Mouse (Mus musculus): Measurements from ENCODE around the gene Zfp462. TPM values are rescaled to one million over a fixed set of nuclear protein-coding genes. Genes with fewer than 3 reads are reported as not detected.

Gene Zfp462
- total and polyA plus RNA-seq, 3 experiments: not detected

DNA sequence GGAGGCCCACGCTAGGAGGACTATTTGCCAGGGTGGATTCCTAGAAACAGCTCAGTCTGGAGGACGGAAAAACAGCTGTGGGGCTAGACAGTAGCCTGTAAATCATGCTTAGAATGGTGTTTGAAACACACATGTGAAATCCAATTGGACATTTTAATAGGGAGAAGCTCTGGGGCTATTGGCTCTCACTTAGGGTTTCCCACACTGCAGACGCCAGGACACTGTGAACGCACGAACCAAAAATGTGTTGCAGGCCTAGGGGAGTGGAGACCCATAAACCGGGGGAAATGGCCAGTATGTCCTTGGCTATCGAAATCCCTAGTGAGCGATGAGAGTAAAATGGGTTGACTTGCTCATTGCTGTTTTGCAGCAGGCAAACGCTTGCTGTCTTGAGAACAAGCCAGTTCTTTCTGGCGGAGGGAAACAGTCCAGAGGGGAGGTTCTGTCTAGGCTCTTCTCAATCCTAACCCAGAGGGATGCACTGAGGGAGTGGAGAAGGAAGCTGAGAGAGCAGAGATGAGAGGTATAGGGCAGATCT lies 81.3 kb downstream of the Zfp462 start:
- no peaks in the 10 kb centered on the region for H3K4me1 ChIP-seq (ENCODE audit: control insufficient read depth in 1 of 2, insufficient read depth in 2 of 2)
- dilution Hi-C loops (cut with MboI; ENCODE audit: extremely low pct_ligation_motif_present, extremely low pct_unique_long_range_greater_than_20kb, low sequenced_read_pairs) (no loop called here), in situ Hi-C loops (cut with MboI; ENCODE audit: low pct_ligation_motif_present, low pct_unique_long_range_greater_than_20kb, low sequenced_read_pairs) (no loop called here)
- H3K4me2 ChIP-seq (ENCODE audit: insufficient read depth, low read depth, poor library complexity, severe bottlenecking): no peak overlapping the region
- no peak for TF ChIP-seq TBP (conservative IDR thresholded peaks at IDR 0.05; ENCODE audit: low read depth, low read length)
- no peak for TF ChIP-seq MAFK (IDR thresholded peaks at IDR 0.05; ENCODE audit: insufficient replicate concordance, low read length)
- no peak for TF ChIP-seq KAT2A (IDR thresholded peaks at IDR 0.05; ENCODE audit: insufficient replicate concordance, low read length)
- TF ChIP-seq POLR2A (IDR thresholded peaks at IDR 0.05; ENCODE audit: low read depth, low read length): no peak
- no peak for TF ChIP-seq MEF2A (IDR thresholded peaks at IDR 0.05; ENCODE audit: borderline replicate concordance, low read depth, low read length)
- no peak for TF ChIP-seq UBTF (IDR thresholded peaks at IDR 0.05; ENCODE audit: low read depth, low read length)
- TF ChIP-seq NRF1 (IDR thresholded peaks at IDR 0.05; ENCODE audit: low read depth, low read length): no peak
- TF ChIP-seq POLR2AphosphoS2 (IDR thresholded peaks at IDR 0.05; ENCODE audit: low read depth, low read length): no peak
- no peak for TF ChIP-seq E2F4 (IDR thresholded peaks at IDR 0.05; ENCODE audit: insufficient replicate concordance, low read depth, low read length)
- no peak for TF ChIP-seq IRF4 (IDR thresholded peaks at IDR 0.05; ENCODE audit: low read depth, low read length)
- no peak for TF ChIP-seq ZKSCAN1 (IDR thresholded peaks at IDR 0.05; ENCODE audit: borderline replicate concordance, low read depth, low read length)
- no peak for TF ChIP-seq JUND (conservative IDR thresholded peaks at IDR 0.05; ENCODE audit: low read depth, low read length)
- TF ChIP-seq TCF12 (IDR thresholded peaks at IDR 0.05; ENCODE audit: low read depth, low read length): no peak
- no peak for TF ChIP-seq MYC (IDR thresholded peaks at IDR 0.05; ENCODE audit: low read depth, low read length)
- no peak for TF ChIP-seq GABPA (IDR thresholded peaks at IDR 0.05; ENCODE audit: insufficient replicate concordance, low read depth, low read length)
- TF ChIP-seq CHD1 (IDR thresholded peaks at IDR 0.05; ENCODE audit: low read depth, low read length): no peak
- TF ChIP-seq RAD21 (IDR thresholded peaks at IDR 0.05; ENCODE audit: low read depth, low read length): no peak
- no peak for TF ChIP-seq ZC3H11A (IDR thresholded peaks at IDR 0.05; ENCODE audit: low read depth, low read length)
- TF ChIP-seq CTCF (conservative IDR thresholded peaks at IDR 0.05 in 1 of 2, IDR thresholded peaks at IDR 0.05 in 1 of 2; ENCODE audit: low read depth in 2 of 2, low read length in 2 of 2): no peak
- no peak for TF ChIP-seq SMC3 (IDR thresholded peaks at IDR 0.05; ENCODE audit: low read depth, low read length)
- no peak for DNase-seq (ENCODE audit: extremely low read depth)
- H3K36me3 ChIP-seq (replicated peaks in 1 of 2; ENCODE audit: control insufficient read depth in 1 of 2, insufficient read depth in 1 of 2, low read length in 1 of 2): no peaks in the 10 kb centered on the region
- no peaks in the 10 kb centered on the region for H3K79me2 ChIP-seq (replicated peaks; ENCODE audit: control insufficient read depth, extremely low read depth, insufficient read depth, poor library complexity, severe bottlenecking)
- no peak overlapping the region for H3K4me3 ChIP-seq (replicated peaks in 1 of 3; ENCODE audit: low read depth in 2 of 3, low read length in 2 of 3, poor library complexity in 1 of 3)
- no peaks in the 10 kb centered on the region for H3K9me3 ChIP-seq (replicated peaks; ENCODE audit: low read length)
- no peak overlapping the region for H3K27ac ChIP-seq (ENCODE audit: insufficient read depth, low read depth)
- no peaks in the 10 kb centered on the region for H3K27me3 ChIP-seq (replicated peaks)
- H3K9ac ChIP-seq (ENCODE audit: insufficient read depth, low read depth): no peak overlapping the region

- H3K9me3 ChIP-seq (replicated peaks; ENCODE audit: low read length): no peaks in the 10 kb centered on the region
- TF ChIP-seq MAX (IDR thresholded peaks at IDR 0.05; ENCODE audit: low read length) (no peak), MYC (IDR thresholded peaks at IDR 0.05; ENCODE audit: low read depth, low read length) (no peak), MXI1 (IDR thresholded peaks at IDR 0.05; ENCODE audit: low read depth, low read length) (no peak), PAX5 (IDR thresholded peaks at IDR 0.05; ENCODE audit: low read length) (no peak), E2F4 (IDR thresholded peaks at IDR 0.05; ENCODE audit: insufficient replicate concordance, low read depth, low read length) (no peak), RCOR1 (conservative IDR thresholded peaks at IDR 0.05; ENCODE audit: low read depth, low read length) (no peak), ZKSCAN1 (IDR thresholded peaks at IDR 0.05; ENCODE audit: borderline replicate concordance, low read depth, low read length) (no peak), TCF12 (IDR thresholded peaks at IDR 0.05; ENCODE audit: low read depth, low read length) (no peak), IRF4 (IDR thresholded peaks at IDR 0.05; ENCODE audit: low read depth, low read length) (no peak)
- dilution Hi-C loops (cut with MboI; ENCODE audit: extremely low pct_ligation_motif_present, extremely low pct_unique_long_range_greater_than_20kb, low sequenced_read_pairs): no loop called here
- no peak overlapping the region for H3K4me3 ChIP-seq (replicated peaks in 1 of 3; ENCODE audit: low read depth in 2 of 3, low read length in 2 of 3, poor library complexity in 1 of 3)
- no peaks in the 10 kb centered on the region for H3K36me3 ChIP-seq (replicated peaks in 1 of 2; ENCODE audit: control insufficient read depth in 1 of 2, insufficient read depth in 1 of 2, low read length in 1 of 2)
- no peaks in the 10 kb centered on the region for H3K4me1 ChIP-seq (ENCODE audit: control insufficient read depth in 1 of 2, insufficient read depth in 2 of 2)
- no peak overlapping the region for H3K4me2 ChIP-seq (ENCODE audit: insufficient read depth, low read depth, poor library complexity, severe bottlenecking)
- no peak for DNase-seq (ENCODE audit: extremely low read depth)
- in situ Hi-C loops (cut with MboI; ENCODE audit: low pct_ligation_motif_present, low pct_unique_long_range_greater_than_20kb, low sequenced_read_pairs): no loop called here
- no peak overlapping the region for H3K9ac ChIP-seq (ENCODE audit: insufficient read depth, low read depth)
- no peaks in the 10 kb centered on the region for H3K79me2 ChIP-seq (replicated peaks; ENCODE audit: control insufficient read depth, extremely low read depth, insufficient read depth, poor library complexity, severe bottlenecking)
- H3K27me3 ChIP-seq (replicated peaks): no peaks in the 10 kb centered on the region
- no peak overlapping the region for H3K27ac ChIP-seq (ENCODE audit: insufficient read depth, low read depth)
These were observed 85.6 kb downstream of the Zfp462 start for GRCm38 (mm10) chr4:55030401-55030800.
